Mouse (Mus musculus) MEL (cell line): ENCODE measurements around the gene Slc4a8.

ENCODE experiments used
- CHD2 ChIP-seq: IDR thresholded peaks from 2 replicates; pipeline ENCODE4 v1.6.1; 2011; ENCODE audit warnings: low read length, improper control_type of control experiment
- CTCF ChIP-seq, 3 experiments: IDR thresholded peaks in 2 of 3; conservative IDR thresholded peaks in 1 of 3; 2 replicates each; pipeline ENCODE4 v1.5.1; 2011 to 2012; ENCODE audit warnings: low read length in 3 of 3, low read depth in 2 of 3, mild to moderate bottlenecking in 2 of 3, improper control_type of control experiment in 1 of 3, inconsistent platforms in 1 of 3, mixed read lengths in 1 of 3, moderate library complexity in 1 of 3; ENCODE audit not compliant: control insufficient read depth in 1 of 3, insufficient read depth in 1 of 3, poor library complexity in 1 of 3, severe bottlenecking in 1 of 3
- GABPA ChIP-seq: IDR thresholded peaks from 2 replicates; pipeline ENCODE4 v1.6.1; 2012; ENCODE audit warnings: low read depth, mild to moderate bottlenecking, inconsistent platforms, low read length, improper control_type of control experiment, moderate library complexity
- GATA1 ChIP-seq: IDR thresholded peaks from 2 replicates; pipeline ENCODE4 v1.6.1; 2011; ENCODE audit warnings: low read depth, low read length, improper control_type of control experiment
- MAFK ChIP-seq: IDR thresholded peaks from 2 replicates; pipeline ENCODE4 v1.6.1; 2011; ENCODE audit warnings: low read depth, mild to moderate bottlenecking, low read length, improper control_type of control experiment, borderline replicate concordance
- POLR2A ChIP-seq, 2 experiments: IDR thresholded peaks; 2 replicates each; pipeline ENCODE4 v1.6.1; 2011 to 2012; ENCODE audit warnings: low read length in 2 of 2, mild to moderate bottlenecking in 2 of 2, control low read depth in 1 of 2, improper control_type of control experiment in 1 of 2, low read depth in 1 of 2, moderate library complexity in 1 of 2; ENCODE audit not compliant: control insufficient read depth in 1 of 2, insufficient read depth in 1 of 2, poor library complexity in 1 of 2
- UBTF ChIP-seq: IDR thresholded peaks from 2 replicates; pipeline ENCODE4 v1.6.1; 2012; ENCODE audit warnings: low read depth, mild to moderate bottlenecking, inconsistent platforms, low read length, improper control_type of control experiment, moderate library complexity, borderline replicate concordance; ENCODE audit not compliant: insufficient read depth
- USF2 ChIP-seq, 2 experiments: IDR thresholded peaks; 2 replicates each; pipeline ENCODE4 v1.6.1; 2011 to 2012; ENCODE audit warnings: improper control_type of control experiment in 2 of 2, low read length in 2 of 2, borderline replicate concordance in 1 of 2, inconsistent platforms in 1 of 2, low read depth in 1 of 2, mild to moderate bottlenecking in 1 of 2; ENCODE audit not compliant: insufficient read depth in 1 of 2

DNA sequence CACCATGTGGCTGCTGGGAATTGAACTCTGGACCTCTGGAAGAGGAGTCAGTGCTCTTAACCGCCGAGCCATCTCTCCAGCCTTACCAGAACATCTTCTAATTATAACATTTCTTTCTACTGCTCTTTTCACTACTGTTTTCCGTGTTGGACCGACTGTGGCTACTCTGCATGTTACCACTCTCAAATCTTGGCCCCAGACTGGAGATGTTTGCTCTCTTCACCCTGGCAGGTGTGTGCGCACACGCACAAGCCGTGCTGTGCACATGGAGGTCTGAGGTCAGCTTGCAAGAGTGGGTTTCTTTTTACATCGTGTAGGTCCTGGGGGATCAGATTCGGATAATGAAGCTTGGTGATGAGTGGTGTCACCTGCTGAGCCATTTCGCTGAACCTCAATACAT lies 2.3 kb upstream of the Slc4a8 start:
- TF ChIP-seq MAFK (no peak), GABPA (no peak), GATA1 (no peak), UBTF (no peak), CHD2 (no peak), CTCF (IDR thresholded peaks at IDR 0.05 in 2 of 3, conservative IDR thresholded peaks at IDR 0.05 in 1 of 3; ENCODE audit: control insufficient read depth in 1 of 3, insufficient read depth in 1 of 3, low read depth in 2 of 3, low read length in 3 of 3, poor library complexity in 1 of 3, severe bottlenecking in 1 of 3) (no peak), USF2 (IDR thresholded peaks at IDR 0.05; ENCODE audit: borderline replicate concordance in 1 of 2, insufficient read depth in 1 of 2, low read depth in 1 of 2, low read length in 2 of 2) (no peak), POLR2A (IDR thresholded peaks at IDR 0.05; ENCODE audit: control insufficient read depth in 1 of 2, insufficient read depth in 1 of 2, low read depth in 1 of 2, low read length in 2 of 2, poor library complexity in 1 of 2) (no peak)
